8 mouse cellular contexts compared by ENCODE assay signal in the genomic region with DNA sequence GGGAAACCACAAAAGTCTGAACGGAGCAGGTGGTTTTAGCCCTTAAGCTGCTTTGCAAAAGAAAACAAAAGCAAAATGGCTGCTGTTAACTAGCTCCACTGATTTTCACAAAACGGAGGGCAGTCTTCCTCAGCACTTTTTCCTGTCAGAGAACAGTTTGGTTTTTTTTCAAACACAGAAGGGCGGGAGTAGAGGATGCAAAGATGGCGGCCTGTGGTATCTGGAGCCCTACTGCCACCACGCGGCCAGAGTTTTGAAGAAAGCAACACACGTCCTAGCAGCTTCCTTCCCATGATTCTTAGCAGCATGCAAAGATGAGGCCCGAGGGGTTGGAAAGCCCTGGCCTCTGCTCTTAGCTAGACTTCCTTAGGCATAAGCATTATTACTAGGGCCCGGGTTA.
DNase-seq lines count a peak whose midpoint lies in the region; ATAC-seq lines count a peak whose summit lies in the region.

No protein-coding gene starts in this region.

- 59% methylated on average over 9 of the region's 9 CpGs for WGBS in forebrain, embryonic 11.5 days
- 58% methylated on average over 9 of the region's 9 CpGs for WGBS in intestine, embryonic 15.5 days

- no peak overlapping the region for H3K9ac ChIP-seq in forebrain, embryonic 11.5 days (ENCODE audit: low read length)
- no peak overlapping the region for H3K9ac ChIP-seq in intestine, embryonic 15.5 days

- DNase-seq in layer of hippocampus, adult 9-10 months (ENCODE audit: low spot score): peak; percentile 86
- DNase-seq in layer of hippocampus, adult 11-12 months (ENCODE audit: low spot score): no peak
- peak; percentile 68 for DNase-seq in Muller cell, postnatal 12 days (ENCODE audit: inconsistent ontology term)
- DNase-seq in forebrain, embryonic 11.5 days (ENCODE audit: low spot score): peak; percentile 74
- DNase-seq in spleen, adult 12 weeks (ENCODE audit: low spot score): peak; percentile 73
- no peak for DNase-seq in thymus, postnatal 4 days

- H3K27me3 ChIP-seq in forebrain, embryonic 11.5 days (ENCODE audit: control insufficient read depth, insufficient read depth, low read length): no peaks in the 10 kb centered on the region
- H3K27me3 ChIP-seq in intestine, embryonic 15.5 days (replicated peaks): no peaks in the 10 kb centered on the region

- no peak overlapping the region for H3K27ac ChIP-seq in forebrain, embryonic 11.5 days (ENCODE audit: low read depth, low read length)
- no peak overlapping the region for H3K27ac ChIP-seq in intestine, embryonic 15.5 days

- no peak overlapping the region for H3K4me2 ChIP-seq in forebrain, embryonic 11.5 days (ENCODE audit: low read depth, low read length, severe bottlenecking)
- no peak overlapping the region for H3K4me2 ChIP-seq in intestine, embryonic 15.5 days (replicated peaks)

- no peaks in the 10 kb centered on the region for H3K4me1 ChIP-seq in forebrain, embryonic 11.5 days (replicated peaks; ENCODE audit: control insufficient read depth, insufficient read depth, low read length)
- no peaks in the 10 kb centered on the region for H3K4me1 ChIP-seq in intestine, embryonic 15.5 days (replicated peaks)

- no peak overlapping the region for H3K4me3 ChIP-seq in forebrain, embryonic 11.5 days (ENCODE audit: low read depth, low read length)
- H3K4me3 ChIP-seq in intestine, embryonic 15.5 days (replicated peaks): no peak overlapping the region

- H3K9me3 ChIP-seq in forebrain, embryonic 11.5 days (ENCODE audit: control insufficient read depth, low read length): no peaks in the 10 kb centered on the region
- H3K9me3 ChIP-seq in intestine, embryonic 15.5 days: no peaks in the 10 kb centered on the region

- H3K36me3 ChIP-seq in forebrain, embryonic 11.5 days (ENCODE audit: control insufficient read depth, insufficient read depth, low read length): no peaks in the 10 kb centered on the region
- no peaks in the 10 kb centered on the region for H3K36me3 ChIP-seq in intestine, embryonic 15.5 days

- ATAC-seq in forebrain, embryonic 11.5 days (replicated peaks; ENCODE audit: low FRiP score): no peak; the same call in 1 of the 2 replicates
- ATAC-seq in intestine, embryonic 15.5 days: peak; percentile 53
- ATAC-seq in megakaryocyte progenitor cell, adult 5-6 weeks (replicated peaks; ENCODE audit: poor library complexity): peak; percentile 65

Comparison
In these comparisons a context has a peak if more than half of its experiments do, and no peak if none do; other contexts are left out.
1. DNase-seq: peak in layer of hippocampus, adult 9-10 months (single experiment), Muller cell, postnatal 12 days (single experiment), forebrain, embryonic 11.5 days (single experiment) and spleen, adult 12 weeks (single experiment); none in layer of hippocampus, adult 11-12 months (single experiment) and thymus, postnatal 4 days (single experiment).